Mouse (Mus musculus) heart, embryonic 12.5 days (tissue): Measurements from ENCODE around the gene Crip2. TPM values are rescaled to one million over a fixed set of nuclear protein-coding genes. Genes with fewer than 3 reads are reported as not detected.
A peak's percentile ranks its signal among the peaks of the same experiment; 100 is the strongest.

Experiments used
- ATAC-seq: fragments of 200-750 bp; cut with Nextera tagmentation; 2 replicates; pipeline ENCODE4 v1.8.0; 2017; ENCODE audit warnings: moderate TSS enrichment, moderate library complexity; ENCODE audit not compliant: insufficient number of reproducible peaks, low FRiP score
- H3K27ac ChIP-seq: fragments of 300-500 bp; sonication (generic); 2 replicates; pipeline ENCODE4 v1.5.1; 2016; ENCODE audit warnings: mild to moderate bottlenecking, moderate library complexity; ENCODE audit not compliant: poor library complexity, severe bottlenecking
- H3K27me3 ChIP-seq: fragments of 300-500 bp; sonication (generic); replicated peaks from 2 replicates; pipeline ENCODE4 v1.6.1; 2016; ENCODE audit warnings: mild to moderate bottlenecking, moderate library complexity
- H3K36me3 ChIP-seq: fragments of 300-500 bp; sonication (generic); 2 replicates; pipeline ENCODE4 v1.6.1; 2016; ENCODE audit warnings: mild to moderate bottlenecking, moderate library complexity
- H3K4me1 ChIP-seq: fragments of 300-500 bp; sonication (generic); replicated peaks from 2 replicates; pipeline ENCODE4 v1.6.1; 2016; ENCODE audit warnings: mild to moderate bottlenecking
- H3K4me2 ChIP-seq: fragments of 300-500 bp; sonication (generic); 2 replicates; pipeline ENCODE4 v1.6.1; 2016; ENCODE audit warnings: mild to moderate bottlenecking, moderate library complexity
- H3K4me3 ChIP-seq: fragments of 300-500 bp; sonication (generic); 2 replicates; pipeline ENCODE4 v1.5.1; 2016; ENCODE audit warnings: mild to moderate bottlenecking
- H3K9ac ChIP-seq: fragments of 300-500 bp; sonication (generic); 2 replicates; pipeline ENCODE4 v1.6.1; 2016; ENCODE audit warnings: mild to moderate bottlenecking, moderate library complexity
- H3K9me3 ChIP-seq: fragments of 300-500 bp; sonication (generic); replicated peaks from 2 replicates; pipeline ENCODE4 v1.6.1; 2016; ENCODE audit warnings: mild to moderate bottlenecking, moderate library complexity
- WGBS: fragments of 180-500 bp; shearing (Covaris S2); methylation state at CpG from one replicate; pipeline ENCODE4 v1.1.7; 2016; 5-methylcytosine and 5-hydroxymethylcytosine counted together
- polyA plus RNA-seq: library from polyadenylated mRNA; unstranded; fragments of >200 nt; fragmentation: Nextera tagmentation; extraction: Ambion mirVana; gene quantifications from 2 replicates; pipeline ENCODE4 v1.2.1, GENCODE M21; 2016

The Crip2 gene
- polyA plus RNA-seq, 1 experiment from 2014 or later, result 1,186 TPM

GRCm38 (mm10) chr12:113141531-113141973 is 1.5 kb downstream of the Crip2 start:
- peaks cover 41% of the 10 kb centered on the region for H3K36me3 ChIP-seq
- no peak for ATAC-seq

GRCm38 (mm10) chr12:113142021-113142975 is 2.3 kb downstream of the Crip2 start:
- H3K4me3 ChIP-seq, result peak overlapping the region; percentile 80
- H3K9ac ChIP-seq, result peak overlapping the region; percentile 94
- 7% methylated on average over 15 of the region's 15 CpGs for WGBS
- peaks cover 76% of the 10 kb centered on the region for H3K4me1 ChIP-seq
- peaks cover 35% of the 10 kb centered on the region for H3K36me3 ChIP-seq
- H3K4me2 ChIP-seq, result peak overlapping the region; percentile 83
- no peaks in the 10 kb centered on the region for H3K27me3 ChIP-seq
- ATAC-seq, result peak; percentile 49
- H3K27ac ChIP-seq, result peak overlapping the region; percentile 97
- no peaks in the 10 kb centered on the region for H3K9me3 ChIP-seq

More at GRCm38 (mm10) chr12:113141531-113141973, 1.5 kb downstream of the Crip2 start:
- peaks cover 76% of the 10 kb centered on the region for H3K4me1 ChIP-seq
- H3K9me3 ChIP-seq, result no peaks in the 10 kb centered on the region
- H3K9ac ChIP-seq, result peak overlapping the region; percentile 94
- peak overlapping the region; percentile 83 for H3K4me2 ChIP-seq
- H3K4me3 ChIP-seq, result peak overlapping the region; percentile 80
- no peaks in the 10 kb centered on the region for H3K27me3 ChIP-seq
- peak overlapping the region; percentile 97 for H3K27ac ChIP-seq
- 18% methylated on average over 8 of the region's 8 CpGs for WGBS

DNA sequence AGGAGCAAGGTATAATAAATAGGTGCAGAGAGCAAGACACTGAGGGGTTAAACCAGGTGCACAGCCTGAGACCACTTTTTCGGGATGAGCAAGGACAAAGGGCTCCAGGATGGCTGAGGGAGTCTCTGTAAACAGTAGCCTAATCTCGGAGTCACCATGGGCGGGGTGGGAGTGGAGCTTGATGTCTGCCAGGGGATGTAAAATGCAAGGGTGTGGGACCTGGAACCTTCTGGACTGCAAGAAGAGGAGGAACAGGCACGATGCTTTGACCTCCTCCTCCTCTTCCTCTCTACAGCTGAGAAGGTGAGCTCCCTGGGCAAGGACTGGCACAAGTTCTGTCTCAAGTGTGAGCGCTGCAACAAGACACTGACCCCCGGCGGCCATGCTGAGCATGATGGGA is 3.1 kb downstream of the Crip2 start:
- Histone ChIP-seq H3K4me1 (peaks cover 76% of the 10 kb centered on the region), H3K27ac (peak overlapping the region; percentile 97), H3K9ac (peak overlapping the region; percentile 94)

DNA sequence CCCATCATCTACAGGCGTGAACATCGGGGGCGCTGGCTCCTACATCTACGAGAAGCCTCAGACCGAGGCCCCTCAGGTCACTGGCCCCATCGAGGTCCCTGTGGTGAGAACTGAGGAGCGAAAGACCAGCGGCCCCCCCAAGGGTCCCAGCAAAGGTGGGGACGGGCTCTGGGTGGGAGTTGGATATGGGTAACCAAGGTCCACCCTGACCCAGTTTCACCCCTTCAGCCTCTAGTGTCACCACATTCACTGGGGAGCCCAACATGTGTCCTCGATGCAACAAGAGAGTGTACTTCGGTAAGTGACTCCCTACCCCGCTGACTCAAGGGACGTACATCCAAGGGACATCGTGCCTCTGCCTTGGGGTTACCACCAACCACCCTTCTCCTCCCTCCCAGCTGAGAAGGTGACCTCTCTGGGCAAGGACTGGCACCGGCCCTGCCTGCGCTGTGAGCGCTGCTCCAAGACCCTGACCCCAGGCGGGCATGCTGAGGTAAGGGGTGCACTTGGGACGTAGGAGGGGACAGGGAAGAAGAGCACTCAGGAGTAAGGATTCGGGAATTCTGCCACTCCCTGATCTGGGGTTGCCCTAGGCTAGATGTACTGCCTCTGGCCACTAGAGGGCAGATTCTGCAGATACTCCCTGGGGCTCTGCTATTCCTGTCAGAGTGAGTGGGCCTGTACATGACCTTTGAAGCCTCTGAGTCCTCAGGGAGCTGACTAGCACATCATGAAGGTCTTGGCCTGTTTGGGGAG is 4.1 kb downstream of the Crip2 start:
- no peak for ATAC-seq

More for the DNA sequence above, 3.1 kb downstream of the Crip2 start:
- 37% methylated on average over 7 of the region's 7 CpGs for WGBS
- H3K9me3 ChIP-seq, result no peaks in the 10 kb centered on the region
- peaks cover 31% of the 10 kb centered on the region for H3K36me3 ChIP-seq
- peak overlapping the region; percentile 83 for H3K4me2 ChIP-seq
- peak overlapping the region; percentile 80 for H3K4me3 ChIP-seq
- no peaks in the 10 kb centered on the region for H3K27me3 ChIP-seq
- no peak for ATAC-seq

DNA sequence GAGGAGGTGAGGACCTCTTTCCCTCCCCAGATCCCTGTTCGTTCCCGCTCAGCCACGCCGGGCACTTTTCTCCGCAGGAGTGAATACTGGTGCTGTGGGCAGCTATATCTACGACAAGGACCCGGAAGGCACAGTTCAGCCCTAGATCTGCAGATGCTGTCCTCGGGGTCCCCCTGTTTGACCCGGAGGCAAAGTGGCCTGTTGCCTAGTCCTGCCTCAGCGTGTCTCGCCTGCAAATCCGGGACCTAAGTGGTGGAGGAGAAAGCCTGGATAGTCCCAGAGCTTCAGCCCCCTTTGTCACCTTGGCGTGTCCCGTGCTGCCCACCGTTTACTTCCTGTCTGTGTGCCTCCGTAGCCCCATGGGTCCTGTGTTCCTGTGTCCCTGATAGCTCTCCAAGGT is 4.8 kb downstream of the Crip2 start:
- Histone ChIP-seq H3K27ac (peak overlapping the region; percentile 97), H3K36me3 (peaks cover 31% of the 10 kb centered on the region), H3K9ac (peak overlapping the region; percentile 22; the same call in 1 of the 2 replicates), H3K27me3 (no peaks in the 10 kb centered on the region), H3K9me3 (no peaks in the 10 kb centered on the region), H3K4me3 (no peak overlapping the region), H3K4me2 (peak overlapping the region; percentile 14; the same call in 1 of the 2 replicates), H3K4me1 (peaks cover 74% of the 10 kb centered on the region)
- no peak for ATAC-seq
- WGBS, result 86% methylated on average over 16 of the region's 16 CpGs

More for the DNA sequence above, 4.1 kb downstream of the Crip2 start:
- Histone ChIP-seq H3K4me3 (peak overlapping the region; percentile 9; the same call in 1 of the 2 replicates), H3K36me3 (peaks cover 31% of the 10 kb centered on the region), H3K27ac (peak overlapping the region; percentile 97), H3K4me1 (peaks cover 76% of the 10 kb centered on the region), H3K4me2 (peak overlapping the region; percentile 83), H3K27me3 (no peaks in the 10 kb centered on the region), H3K9me3 (no peaks in the 10 kb centered on the region), H3K9ac (peak overlapping the region; percentile 94)
- 74% methylated on average over 20 of the region's 20 CpGs for WGBS

DNA sequence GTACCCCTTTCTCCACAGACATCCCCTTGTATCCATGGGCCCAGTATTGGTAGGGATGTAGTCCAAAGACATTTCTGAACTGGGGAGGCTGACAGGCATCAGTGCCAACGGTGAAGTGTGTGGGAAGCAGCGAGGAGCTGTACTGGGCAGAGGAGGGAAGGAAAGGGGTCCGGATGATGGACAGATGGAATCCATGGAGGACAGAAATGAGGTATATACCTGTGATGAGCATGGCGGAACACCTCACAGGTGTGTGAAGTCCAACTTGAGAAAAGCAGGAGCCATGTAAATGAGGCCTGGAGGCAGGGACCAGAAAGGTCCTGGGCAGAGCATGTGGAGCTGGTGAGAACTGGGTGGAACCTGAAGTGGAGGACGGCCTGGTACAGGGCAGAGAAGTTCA is 5.6 kb downstream of the Crip2 start:
- Histone ChIP-seq H3K4me2 (no peak overlapping the region), H3K27ac (peak overlapping the region; percentile 97), H3K4me3 (no peak overlapping the region), H3K9ac (no peak overlapping the region), H3K36me3 (peaks cover 31% of the 10 kb centered on the region), H3K27me3 (no peaks in the 10 kb centered on the region), H3K4me1 (peaks cover 81% of the 10 kb centered on the region), H3K9me3 (no peaks in the 10 kb centered on the region)
- 75% methylated on average over 5 of the region's 5 CpGs for WGBS
- no peak for ATAC-seq

GRCm38 (mm10) chr12:113146112-113147057 is 6.3 kb downstream of the Crip2 start, which contains the start of gene Crip1:
Gene Crip1 (plus strand): TSS chr12:113146316.
- Histone ChIP-seq H3K4me3 (peak within 1 kb of the TSS; percentile 10), H3K27me3 (no peaks in the 10 kb centered on the region), H3K36me3 (peaks cover 31% of the 10 kb centered on the region), H3K4me1 (peaks cover 89% of the 10 kb centered on the region), H3K9me3 (no peaks in the 10 kb centered on the region), H3K9ac (peak within 1 kb of the TSS; percentile 22), H3K27ac (peak within 1 kb of the TSS; percentile 97), H3K4me2 (peak within 1 kb of the TSS; percentile 51)
- 11% methylated on average over 45 of the region's 45 CpGs for WGBS
- peak; percentile 5 for ATAC-seq

GRCm38 (mm10) chr12:113147481-113147880 is 7.4 kb downstream of the Crip2 start:
- H3K9ac ChIP-seq, result no peak overlapping the region
- peaks cover 93% of the 10 kb centered on the region for H3K4me1 ChIP-seq
- H3K27me3 ChIP-seq, result no peaks in the 10 kb centered on the region
- peaks cover 31% of the 10 kb centered on the region for H3K36me3 ChIP-seq
- H3K4me3 ChIP-seq, result no peak overlapping the region
- H3K4me2 ChIP-seq, result no peak overlapping the region
- no peak for ATAC-seq
- WGBS, result 69% methylated on average over 8 of the region's 8 CpGs
- H3K27ac ChIP-seq, result peak overlapping the region; percentile 63; the same call in 1 of the 2 replicates
- H3K9me3 ChIP-seq, result no peaks in the 10 kb centered on the region

DNA sequence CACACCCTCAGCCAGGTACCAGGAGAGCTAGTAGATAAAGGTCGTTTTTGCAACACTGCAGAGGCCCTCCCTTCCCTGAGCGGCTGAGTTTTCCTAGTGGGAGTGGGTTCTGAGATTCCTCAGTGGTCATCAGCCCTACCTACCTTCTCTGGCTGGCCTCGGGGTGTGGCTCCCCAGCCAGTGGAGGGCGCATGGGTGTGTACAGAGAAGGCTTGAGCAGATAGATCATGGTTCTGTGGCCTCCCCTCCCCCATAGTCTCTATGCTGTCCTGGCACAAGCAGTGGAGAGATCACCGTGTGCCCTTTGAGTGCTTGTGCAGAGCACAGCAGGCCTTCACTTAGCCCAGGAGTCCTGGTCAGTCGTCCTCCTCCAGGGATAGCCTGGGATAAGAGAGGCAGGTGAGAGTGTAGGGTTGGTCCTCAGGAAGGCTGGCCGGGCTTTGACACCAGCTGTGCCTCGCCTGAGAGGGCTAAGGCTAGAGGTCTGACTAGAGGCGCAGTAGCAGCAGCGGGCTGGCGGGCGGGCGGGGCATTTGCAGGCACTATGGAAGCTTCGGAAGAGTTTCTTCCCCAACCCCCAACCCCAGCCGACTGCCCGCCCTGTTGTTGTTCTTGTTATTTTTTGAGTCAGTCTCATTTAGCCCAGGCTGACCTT is 8.5 kb downstream of the Crip2 start:
- H3K4me3 ChIP-seq, result no peak overlapping the region
- peaks cover 95% of the 10 kb centered on the region for H3K4me1 ChIP-seq
- no peak overlapping the region for H3K9ac ChIP-seq
- H3K9me3 ChIP-seq, result no peaks in the 10 kb centered on the region
- 0 out of 2 replicates have a peak overlapping the region, but pooled peaks have one; percentile 12 for H3K27ac ChIP-seq
- no peak for ATAC-seq
- peak overlapping the region; percentile 10; the same call in 1 of the 2 replicates for H3K4me2 ChIP-seq
- no peaks in the 10 kb centered on the region for H3K27me3 ChIP-seq
- peaks cover 26% of the 10 kb centered on the region for H3K36me3 ChIP-seq
- 30% methylated on average over 16 of the region's 16 CpGs for WGBS

DNA sequence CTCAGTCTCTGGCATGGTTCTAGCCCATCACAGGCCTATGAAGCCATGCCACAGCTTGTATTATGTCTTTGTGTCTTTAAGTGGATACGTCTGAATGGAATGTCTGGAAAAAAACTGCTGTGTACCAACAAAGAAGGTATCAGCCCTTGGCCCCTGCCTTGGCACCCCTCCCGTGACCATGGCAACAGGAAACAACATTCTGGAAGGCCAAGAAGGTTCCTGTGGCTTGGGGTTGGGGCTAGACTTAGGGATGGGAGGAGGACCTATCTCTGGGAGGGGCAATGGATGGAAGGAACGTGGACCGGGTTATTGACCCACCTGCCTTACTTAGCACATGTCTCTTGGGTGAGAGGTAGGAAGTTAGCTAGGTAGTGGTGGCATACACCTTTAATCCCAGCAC is 9.3 kb downstream of the Crip2 start:
- Histone ChIP-seq H3K9ac (no peak overlapping the region), H3K4me1 (peaks cover 93% of the 10 kb centered on the region), H3K9me3 (no peaks in the 10 kb centered on the region), H3K27ac (no peak overlapping the region), H3K4me2 (no peak overlapping the region), H3K4me3 (no peak overlapping the region), H3K27me3 (no peaks in the 10 kb centered on the region), H3K36me3 (peaks cover 22% of the 10 kb centered on the region)
- no peak for ATAC-seq
- WGBS, result 68% methylated on average over 4 of the region's 4 CpGs
